Mouse (Mus musculus) limb, embryonic 14.5 days (tissue): ENCODE results near the gene 2310022A10Rik. TPM values are rescaled to one million over a fixed set of nuclear protein-coding genes. Genes with fewer than 3 reads are reported as not detected.
A peak's percentile ranks its signal among the peaks of the same experiment; 100 is the strongest.

ENCODE experiments used
- ATAC-seq: fragments of 200-750 bp; cut with Nextera tagmentation; 2 replicates; pipeline ENCODE4 v1.8.0; 2017; ENCODE audit warnings: low read depth, moderate number of reproducible peaks, moderate TSS enrichment; ENCODE audit not compliant: low FRiP score
- DNase-seq: peaks from one replicate; pipeline ENCODE4 v3.0.0-alpha.2; 2015; ENCODE audit warnings: low spot score
- H3K27ac ChIP-seq: fragments of 300-500 bp; sonication (generic); replicated peaks from 2 replicates; pipeline ENCODE4 v1.5.1; 2014; ENCODE audit warnings: low read depth, mild to moderate bottlenecking, low read length, moderate library complexity, mixed read lengths
- H3K27me3 ChIP-seq: fragments of 300-500 bp; sonication (generic); 2 replicates; pipeline ENCODE4 v1.6.1; 2014; ENCODE audit warnings: low read length, mixed read lengths; ENCODE audit not compliant: control insufficient read depth, insufficient read depth
- H3K36me3 ChIP-seq: fragments of 300-500 bp; sonication (generic); 2 replicates; pipeline ENCODE4 v1.6.1; 2014; ENCODE audit warnings: mild to moderate bottlenecking, low read length, moderate library complexity, mixed read lengths; ENCODE audit not compliant: control insufficient read depth, insufficient read depth
- H3K4me1 ChIP-seq: fragments of 300-500 bp; sonication (generic); 2 replicates; pipeline ENCODE4 v1.6.1; 2014; ENCODE audit warnings: antibody characterized with exemption, low read length, mixed read lengths; ENCODE audit not compliant: control insufficient read depth, insufficient read depth
- H3K4me2 ChIP-seq: fragments of 300-500 bp; sonication (generic); replicated peaks from 2 replicates; pipeline ENCODE4 v1.6.1; 2014; ENCODE audit warnings: low read depth, mild to moderate bottlenecking, low read length, moderate library complexity; ENCODE audit not compliant: severe bottlenecking
- H3K4me3 ChIP-seq: fragments of 300-500 bp; sonication (generic); replicated peaks from 2 replicates; pipeline ENCODE4 v1.5.1; 2014; ENCODE audit warnings: low read length
- H3K9ac ChIP-seq: fragments of 300-500 bp; sonication (generic); 2 replicates; pipeline ENCODE4 v1.6.1; 2014; ENCODE audit warnings: mild to moderate bottlenecking, low read depth, low read length, moderate library complexity; ENCODE audit not compliant: severe bottlenecking
- H3K9me3 ChIP-seq: fragments of 300-500 bp; sonication (generic); 2 replicates; pipeline ENCODE4 v1.6.1; 2016; ENCODE audit warnings: low read length; ENCODE audit not compliant: control insufficient read depth
- POLR2A ChIP-seq: fragments of 200-500 bp; IDR thresholded peaks from 2 replicates; pipeline ENCODE4 v1.8.0; 2012; ENCODE audit warnings: inconsistent platforms, mild to moderate bottlenecking, moderate library complexity, borderline replicate concordance; ENCODE audit not compliant: insufficient read depth, insufficient read length; ENCODE audit errors: extremely low read depth
- WGBS: fragments of 180-500 bp; shearing (Covaris S2); extraction: QIAGEN DNeasy Blood & Tissue Kit; methylation state at CpG from one replicate; pipeline ENCODE4 v1.1.7; 2014; 5-methylcytosine and 5-hydroxymethylcytosine counted together
- polyA plus RNA-seq, 2 experiments: library from polyadenylated mRNA; depleted of rRNA in 1 of 2; stranded (reverse) in 1 of 2; unstranded in 1 of 2; fragments of >200 nt; fragmentation: Nextera tagmentation in 1 of 2; extraction: Ambion mirVana in 1 of 2; gene quantifications; 2 replicates each; pipeline versions ENCODE4 v1.2.1 to v1.2.3; 2012 to 2014

The 2310022A10Rik gene
- polyA plus RNA-seq, 2 experiments = 27.4 to 39.8 TPM

- ATAC-seq (no peak), DNase-seq (no peak)
- H3K27me3 ChIP-seq = no peaks in the 10 kb centered on the region
- H3K9ac ChIP-seq = no peak overlapping the region
- no peak overlapping the region for H3K27ac ChIP-seq
- peaks cover 36% of the 10 kb centered on the region for H3K36me3 ChIP-seq
- TF ChIP-seq POLR2A = no peak
- WGBS = 85% methylated on average over 16 of the region's 16 CpGs
- H3K4me2 ChIP-seq = no peak overlapping the region
- no peaks in the 10 kb centered on the region for H3K9me3 ChIP-seq
- H3K4me3 ChIP-seq = no peak overlapping the region
- peaks cover 10% of the 10 kb centered on the region; the same call in 1 of the 2 replicates for H3K4me1 ChIP-seq
Observed at GRCm38 (mm10) chr7:27541431-27541830, 11.6 kb upstream of the 2310022A10Rik start.

GRCm38 (mm10) chr7:27541922-27542321 is 11.1 kb upstream of the 2310022A10Rik start:
- Histone ChIP-seq H3K4me3 (peak overlapping the region; percentile 54), H3K36me3 (peaks cover 31% of the 10 kb centered on the region), H3K4me1 (peaks cover 10% of the 10 kb centered on the region; the same call in 1 of the 2 replicates), H3K4me2 (peak overlapping the region; percentile 71), H3K27me3 (no peaks in the 10 kb centered on the region), H3K27ac (no peak overlapping the region), H3K9ac (peak overlapping the region; percentile 59), H3K9me3 (no peaks in the 10 kb centered on the region)
- DNase-seq (no peak), ATAC-seq (no peak)
- TF ChIP-seq POLR2A = no peak
- 54% methylated on average over 5 of the region's 5 CpGs for WGBS

- Histone ChIP-seq H3K9me3 (no peaks in the 10 kb centered on the region), H3K27ac (no peak overlapping the region), H3K4me2 (peak overlapping the region; percentile 71), H3K9ac (peak overlapping the region; percentile 59), H3K36me3 (peaks cover 25% of the 10 kb centered on the region), H3K4me1 (peaks cover 10% of the 10 kb centered on the region; the same call in 1 of the 2 replicates), H3K4me3 (peak overlapping the region; percentile 54), H3K27me3 (no peaks in the 10 kb centered on the region)
- DNase-seq (peak; percentile 89), ATAC-seq (peak; percentile 93)
- TF ChIP-seq POLR2A = 0 out of 2 replicates have a peak, but pooled peaks have one; percentile 43
- WGBS = 2% methylated on average over 30 of the region's 30 CpGs
Observed at GRCm38 (mm10) chr7:27542392-27543033, 10.5 kb upstream of the 2310022A10Rik start.

GRCm38 (mm10) chr7:27543065-27543464 is 10.0 kb upstream of the 2310022A10Rik start:
- ATAC-seq (peak; percentile 16; the same call in 1 of the 2 replicates), DNase-seq (no peak)
- 56% methylated on average over 6 of the region's 6 CpGs for WGBS
- Histone ChIP-seq H3K36me3 (peaks cover 20% of the 10 kb centered on the region), H3K9ac (peak overlapping the region; percentile 59; the same call in 1 of the 2 replicates), H3K27ac (no peak overlapping the region), H3K9me3 (no peaks in the 10 kb centered on the region), H3K4me1 (peaks cover 10% of the 10 kb centered on the region; the same call in 1 of the 2 replicates), H3K4me2 (peak overlapping the region; percentile 71), H3K4me3 (peak overlapping the region; percentile 54), H3K27me3 (no peaks in the 10 kb centered on the region)
- TF ChIP-seq POLR2A = no peak

- Histone ChIP-seq H3K36me3 (peaks cover 14% of the 10 kb centered on the region), H3K27me3 (no peaks in the 10 kb centered on the region), H3K4me2 (no peak overlapping the region), H3K9ac (no peak overlapping the region), H3K4me1 (peaks cover 10% of the 10 kb centered on the region; the same call in 1 of the 2 replicates), H3K4me3 (no peak overlapping the region), H3K9me3 (no peaks in the 10 kb centered on the region), H3K27ac (no peak overlapping the region)
- no peak for TF ChIP-seq POLR2A
- WGBS = 73% methylated on average over 4 of the region's 4 CpGs
- ATAC-seq (no peak), DNase-seq (no peak)
Observed at GRCm38 (mm10) chr7:27543851-27544250, 9.2 kb upstream of the 2310022A10Rik start.
